30 mouse cellular contexts compared by ENCODE assay signal in the genomic region with DNA sequence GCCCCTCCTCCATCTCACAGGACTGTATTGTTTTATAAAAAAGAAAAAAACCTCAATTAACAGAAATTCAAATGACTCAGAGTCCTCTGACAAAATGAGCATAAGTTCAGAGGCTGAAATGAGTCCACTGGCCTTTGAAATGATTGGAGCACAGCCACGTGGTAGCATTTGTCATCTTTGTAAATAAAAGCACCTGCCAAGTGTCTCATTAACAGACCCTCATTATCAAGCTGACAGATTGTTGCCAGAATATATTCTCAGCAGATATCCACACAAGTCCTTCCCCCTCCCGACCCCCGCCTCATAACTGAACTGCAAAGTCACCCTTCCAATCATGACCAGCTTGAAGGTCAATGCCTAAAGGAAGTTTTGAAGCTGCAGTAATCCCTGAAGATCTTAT. TPM values are rescaled to one million over a fixed set of nuclear protein-coding genes. Genes with fewer than 3 reads are reported as not detected.
DNase-seq lines count a peak whose midpoint lies in the region; ATAC-seq and TF ChIP-seq lines count a peak whose summit lies in the region.
"Had no signal": no experiment of that assay in that cellular context is flagged by ENCODE, and none has a peak within 500 bp of the region (broad histone marks: within the 10 kb centered on the region; RNA-seq: fewer than 3 reads in every experiment).

No protein-coding gene starts in this region.

- H3K4me1 ChIP-seq in forebrain, embryonic 14.5 days (ENCODE audit: control insufficient read depth, insufficient read depth, low read length): peaks cover 6% of the 10 kb centered on the region; the same call in 1 of the 2 replicates
- H3K4me1 ChIP-seq in forebrain, postnatal 0 days (ENCODE audit: insufficient read depth): no peaks in the 10 kb centered on the region
- H3K4me1 ChIP-seq in midbrain, postnatal 0 days (ENCODE audit: insufficient read depth, low read length): no peaks in the 10 kb centered on the region
- H3K4me1 ChIP-seq in midbrain, embryonic 15.5 days: 0 out of 2 replicates have a peak, but pooled peaks cover 2% of the 10 kb centered on the region
- H3K4me1 ChIP-seq in forebrain, embryonic 16.5 days (replicated peaks; ENCODE audit: control insufficient read depth, insufficient read depth, low read length): 0 out of 2 replicates have a peak, but pooled peaks cover 5% of the 10 kb centered on the region
- H3K4me1 ChIP-seq: embryonic facial prominence, embryonic 13.5 days; heart, embryonic 12.5 days; hindbrain, embryonic 15.5 days; intestine, embryonic 15.5 days; limb, embryonic 12.5 days; liver, embryonic 15.5 days had no signal

- WGBS in forebrain, embryonic 14.5 days: 27% methylated on average over 3 of the region's 3 CpGs
- 29% methylated on average over 3 of the region's 3 CpGs for WGBS in forebrain, postnatal 0 days
- WGBS in midbrain, postnatal 0 days: 75% methylated on average over 3 of the region's 3 CpGs
- WGBS in midbrain, embryonic 15.5 days: 60% methylated on average over 3 of the region's 3 CpGs
- WGBS in forebrain, embryonic 16.5 days: 27% methylated on average over 3 of the region's 3 CpGs

- no peak overlapping the region for H3K27ac ChIP-seq in forebrain, embryonic 14.5 days (ENCODE audit: low read depth, low read length)
- no peak overlapping the region for H3K27ac ChIP-seq in forebrain, postnatal 0 days (ENCODE audit: low read depth, low read length)
- H3K27ac ChIP-seq in midbrain, postnatal 0 days (ENCODE audit: low read depth, low read length): no peak overlapping the region
- no peak overlapping the region for H3K27ac ChIP-seq in midbrain, embryonic 15.5 days
- no peak overlapping the region for H3K27ac ChIP-seq in forebrain, embryonic 16.5 days (ENCODE audit: low read length)
- H3K27ac ChIP-seq: embryonic facial prominence, embryonic 13.5 days; hindbrain, embryonic 15.5 days; intestine, embryonic 15.5 days; layer of hippocampus, adult 2 months; left cerebral cortex, adult 2 months; limb, embryonic 12.5 days; liver, embryonic 15.5 days; stomach, postnatal 0 days had no signal

- peak; percentile 80 for ATAC-seq in forebrain, embryonic 14.5 days
- no peak for ATAC-seq in forebrain, postnatal 0 days
- no peak for ATAC-seq in midbrain, postnatal 0 days (ENCODE audit: low FRiP score)
- ATAC-seq in midbrain, embryonic 15.5 days (replicated peaks): no peak
- peak; percentile 51 for ATAC-seq in forebrain, embryonic 16.5 days
- ATAC-seq: intestine, embryonic 15.5 days had no signal

- H3K36me3 ChIP-seq in forebrain, embryonic 14.5 days (ENCODE audit: control insufficient read depth, insufficient read depth, low read length): no peaks in the 10 kb centered on the region
- no peaks in the 10 kb centered on the region for H3K36me3 ChIP-seq in forebrain, postnatal 0 days (ENCODE audit: insufficient read depth)
- no peaks in the 10 kb centered on the region for H3K36me3 ChIP-seq in midbrain, postnatal 0 days (ENCODE audit: insufficient read depth, low read length)
- no peaks in the 10 kb centered on the region for H3K36me3 ChIP-seq in midbrain, embryonic 15.5 days (replicated peaks)
- no peaks in the 10 kb centered on the region for H3K36me3 ChIP-seq in forebrain, embryonic 16.5 days (ENCODE audit: control insufficient read depth, insufficient read depth)
- H3K36me3 ChIP-seq: embryonic facial prominence, embryonic 13.5 days; heart, embryonic 12.5 days; hindbrain, embryonic 15.5 days; intestine, embryonic 15.5 days; limb, embryonic 12.5 days; liver, embryonic 15.5 days had no signal

- peak; percentile 75 for DNase-seq in forebrain, embryonic 14.5 days (ENCODE audit: low spot score)
- DNase-seq in forebrain, postnatal 0 days: no peak
- DNase-seq in midbrain, postnatal 0 days (ENCODE audit: low spot score): peak; percentile 41
- peak; percentile 89 for DNase-seq in Muller cell, postnatal 12 days (ENCODE audit: inconsistent ontology term)
- DNase-seq in thymus, postnatal 4 days: no peak
- DNase-seq: cerebellum, adult 11 months; cerebellum, adult 9-10 months; gastrocnemius, postnatal 25 days; heart, adult 18-20 months; heart, postnatal 4 days; kidney, adult 2 months; kidney, postnatal 36 days; lung, embryonic 14.5 days; lung, postnatal 14 days; spleen, adult 18-20 months; thymus, adult 18-20 months; thymus, postnatal 25 days had no signal

- no peak overlapping the region for H3K9ac ChIP-seq in forebrain, embryonic 14.5 days (ENCODE audit: low read length)
- no peak overlapping the region for H3K9ac ChIP-seq in forebrain, postnatal 0 days
- no peak overlapping the region for H3K9ac ChIP-seq in midbrain, postnatal 0 days (replicated peaks; ENCODE audit: low read length, poor library complexity, severe bottlenecking)
- no peak overlapping the region for H3K9ac ChIP-seq in midbrain, embryonic 15.5 days
- no peak overlapping the region for H3K9ac ChIP-seq in forebrain, embryonic 16.5 days (replicated peaks; ENCODE audit: low read depth, low read length)
- H3K9ac ChIP-seq: embryonic facial prominence, embryonic 13.5 days; heart, embryonic 12.5 days; hindbrain, embryonic 15.5 days; intestine, embryonic 15.5 days; limb, embryonic 12.5 days; liver, embryonic 15.5 days; lung, embryonic 14.5 days had no signal

- H3K4me3 ChIP-seq in forebrain, embryonic 14.5 days (ENCODE audit: low read depth, low read length): no peak overlapping the region
- no peak overlapping the region for H3K4me3 ChIP-seq in forebrain, postnatal 0 days (ENCODE audit: low read depth, low read length)
- H3K4me3 ChIP-seq in midbrain, postnatal 0 days (ENCODE audit: low read depth, low read length): no peak overlapping the region
- no peak overlapping the region for H3K4me3 ChIP-seq in midbrain, embryonic 15.5 days
- no peak overlapping the region for H3K4me3 ChIP-seq in forebrain, embryonic 16.5 days (replicated peaks; ENCODE audit: low read length)
- H3K4me3 ChIP-seq: embryonic facial prominence, embryonic 13.5 days; heart, embryonic 12.5 days; hindbrain, embryonic 15.5 days; intestine, embryonic 15.5 days; layer of hippocampus, adult 2 months; left cerebral cortex, adult 2 months; limb, embryonic 12.5 days; liver, embryonic 15.5 days had no signal

- no peaks in the 10 kb centered on the region for H3K27me3 ChIP-seq in forebrain, embryonic 14.5 days (replicated peaks; ENCODE audit: control insufficient read depth, insufficient read depth, low read length)
- H3K27me3 ChIP-seq in forebrain, postnatal 0 days (ENCODE audit: insufficient read depth, low read length): no peaks in the 10 kb centered on the region
- no peaks in the 10 kb centered on the region for H3K27me3 ChIP-seq in midbrain, postnatal 0 days (ENCODE audit: insufficient read depth, low read length)
- no peaks in the 10 kb centered on the region for H3K27me3 ChIP-seq in midbrain, embryonic 15.5 days (replicated peaks)
- H3K27me3 ChIP-seq in forebrain, embryonic 16.5 days (replicated peaks; ENCODE audit: control insufficient read depth, insufficient read depth, low read length): no peaks in the 10 kb centered on the region
- H3K27me3 ChIP-seq: CH12.LX; embryonic facial prominence, embryonic 13.5 days; heart, embryonic 12.5 days; hindbrain, embryonic 15.5 days; intestine, embryonic 15.5 days; liver, embryonic 15.5 days had no signal

- TF ChIP-seq CTCF in forebrain, postnatal 0 days (IDR thresholded peaks at IDR 0.05; ENCODE audit: low read depth): no peak
- TF ChIP-seq CTCF in midbrain, postnatal 0 days (IDR thresholded peaks at IDR 0.05): no peak

- no peak overlapping the region for H3K4me2 ChIP-seq in forebrain, embryonic 14.5 days (ENCODE audit: low read length)
- H3K4me2 ChIP-seq in forebrain, postnatal 0 days (ENCODE audit: low read depth): no peak overlapping the region
- no peak overlapping the region for H3K4me2 ChIP-seq in midbrain, postnatal 0 days (ENCODE audit: low read depth, low read length, poor library complexity, severe bottlenecking)
- no peak overlapping the region for H3K4me2 ChIP-seq in midbrain, embryonic 15.5 days
- no peak overlapping the region for H3K4me2 ChIP-seq in forebrain, embryonic 16.5 days (ENCODE audit: low read length)
- H3K4me2 ChIP-seq: embryonic facial prominence, embryonic 13.5 days; heart, embryonic 12.5 days; hindbrain, embryonic 15.5 days; intestine, embryonic 15.5 days; limb, embryonic 12.5 days; liver, embryonic 15.5 days; lung, embryonic 14.5 days; midbrain, embryonic 11.5 days had no signal

- no peaks in the 10 kb centered on the region for H3K9me3 ChIP-seq in forebrain, embryonic 14.5 days (replicated peaks; ENCODE audit: control insufficient read depth, low read length)
- no peaks in the 10 kb centered on the region for H3K9me3 ChIP-seq in forebrain, postnatal 0 days (ENCODE audit: low read length)
- H3K9me3 ChIP-seq in midbrain, postnatal 0 days (ENCODE audit: low read length): no peaks in the 10 kb centered on the region
- no peaks in the 10 kb centered on the region for H3K9me3 ChIP-seq in midbrain, embryonic 15.5 days
- H3K9me3 ChIP-seq in forebrain, embryonic 16.5 days (ENCODE audit: control insufficient read depth, low read length): no peaks in the 10 kb centered on the region
- H3K9me3 ChIP-seq: embryonic facial prominence, embryonic 13.5 days; heart, embryonic 12.5 days; hindbrain, embryonic 15.5 days; intestine, embryonic 15.5 days; limb, embryonic 12.5 days; liver, embryonic 15.5 days had no signal

RNA-seq across cellular contexts. Expression of a gene that starts 49.7 kb away (rescaled TPM):
- 0.37 and 0.47 TPM in 2 replicates for polyA plus RNA-seq in forebrain, embryonic 14.5 days (2014; fragmentation: Nextera tagmentation; extraction: Ambion mirVana)
- total RNA-seq in forebrain, postnatal 0 days (2014; rRNA removed): 1.3 and 2.3 TPM in 2 replicates
- 0.23 and 0.63 TPM in 2 replicates for polyA plus RNA-seq in forebrain, postnatal 0 days (2015; fragmentation: Nextera tagmentation; extraction: Ambion mirVana)
- 1.6 and 1.7 TPM in 2 replicates for total RNA-seq in midbrain, postnatal 0 days (2014; rRNA removed)
- 0.48 and 0.57 TPM in 2 replicates for polyA plus RNA-seq in midbrain, postnatal 0 days (2015; fragmentation: Nextera tagmentation; extraction: Ambion mirVana)
- 0.60 and 0.68 TPM in 2 replicates for polyA plus RNA-seq in midbrain, embryonic 15.5 days (2015; fragmentation: Nextera tagmentation; extraction: Ambion mirVana)
- 0.48 and 0.72 TPM in 2 replicates for polyA plus RNA-seq in forebrain, embryonic 16.5 days (2015; fragmentation: Nextera tagmentation; extraction: Ambion mirVana)

Comparison
In these comparisons a context has a peak if more than half of its experiments do, and no peak if none do; other contexts are left out.
1. ATAC-seq: peak in forebrain, embryonic 14.5 days (single experiment) and forebrain, embryonic 16.5 days (single experiment); none in forebrain, postnatal 0 days (single experiment), midbrain, postnatal 0 days (single experiment) and midbrain, embryonic 15.5 days (single experiment).
2. DNase-seq: peak in forebrain, embryonic 14.5 days (single experiment), midbrain, postnatal 0 days (single experiment) and Muller cell, postnatal 12 days (single experiment); none in forebrain, postnatal 0 days (single experiment) and thymus, postnatal 4 days (single experiment).